Mouse (Mus musculus) lung, postnatal 14 days (tissue): ENCODE results near the gene Vhl.

ENCODE experiments used
- DNase-seq: peaks from one replicate; pipeline ENCODE4 v3.0.0; 2021

Gene Vhl

DNA sequence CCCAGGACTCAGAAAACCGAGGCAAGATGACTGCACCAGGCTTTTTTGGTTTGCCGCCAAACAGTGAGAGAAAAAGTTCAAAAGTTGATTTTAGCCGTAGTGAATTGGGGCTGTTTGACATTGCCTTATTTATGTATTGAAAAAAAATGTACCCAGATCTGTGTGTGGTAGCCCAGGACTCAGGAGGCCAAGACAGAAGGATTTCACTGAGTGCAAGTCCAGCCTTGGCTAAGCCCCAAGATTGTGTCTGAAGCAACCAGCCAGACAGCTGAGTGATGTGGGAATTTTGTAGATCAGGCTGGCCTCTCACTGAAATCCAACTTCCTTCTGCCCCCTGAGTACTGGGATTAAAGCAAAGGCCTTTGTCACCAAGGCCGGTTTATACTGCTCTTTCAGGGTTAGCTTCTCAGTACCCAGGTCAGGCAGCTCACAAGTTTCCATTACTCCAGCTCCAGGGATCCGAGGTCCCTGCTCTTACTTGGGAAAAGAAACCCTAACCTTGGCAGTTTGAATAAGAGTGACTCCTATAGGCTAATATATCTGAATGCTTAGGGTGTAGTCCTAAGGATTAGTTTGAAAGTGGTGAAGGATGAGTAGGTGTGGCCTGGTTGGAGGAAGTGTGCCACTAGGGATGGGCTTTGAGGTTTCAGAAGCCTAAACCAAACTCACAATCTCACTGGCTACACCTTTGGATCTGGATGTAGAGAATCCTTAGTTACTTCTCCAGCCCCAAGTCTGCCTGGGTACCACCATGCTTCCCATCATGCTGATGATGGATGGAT is 1.4 kb downstream of the Vhl start:
- peak; percentile 33 for DNase-seq

DNA sequence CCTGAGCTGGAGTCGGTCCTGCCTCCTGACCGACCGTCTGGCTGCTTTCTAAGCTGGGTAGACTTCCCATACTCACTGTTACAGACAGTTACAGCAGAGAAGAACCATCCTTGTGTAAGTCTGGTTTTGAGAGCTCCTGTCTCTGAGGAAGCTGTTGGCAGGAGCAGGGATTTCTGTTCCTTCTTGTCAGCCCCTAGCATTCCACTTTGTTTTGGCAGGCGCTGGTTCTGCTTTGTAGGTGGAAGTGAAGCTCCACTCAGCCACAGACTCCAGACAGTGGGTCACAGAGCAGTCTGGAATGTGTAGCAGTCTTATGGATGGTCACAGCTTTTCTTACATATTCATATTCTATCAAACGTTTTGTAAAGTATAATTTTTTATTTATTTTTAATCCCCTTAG is 6.6 kb downstream of the Vhl start:
- no peak for DNase-seq

DNA sequence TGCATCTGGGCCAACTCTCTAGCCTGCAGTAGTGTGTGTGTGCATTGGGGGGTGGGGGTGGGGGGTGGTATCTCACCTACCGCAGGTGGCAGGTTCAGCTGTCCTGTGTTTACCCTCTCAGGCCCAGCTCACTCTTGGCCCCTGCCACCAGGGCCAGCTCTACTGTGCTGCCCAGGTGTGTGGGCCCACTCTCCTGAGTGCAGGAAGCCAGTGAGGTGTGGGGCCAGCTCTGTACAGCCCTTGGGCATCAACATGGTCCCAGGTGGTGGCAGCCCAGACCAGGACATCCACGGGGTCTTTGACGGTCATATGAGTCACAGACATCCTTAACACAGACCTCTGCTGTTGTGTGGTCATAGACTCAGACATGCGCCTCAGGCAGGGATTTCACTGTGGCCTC is 9.1 kb downstream of the Vhl start:
- no peak for DNase-seq

DNA sequence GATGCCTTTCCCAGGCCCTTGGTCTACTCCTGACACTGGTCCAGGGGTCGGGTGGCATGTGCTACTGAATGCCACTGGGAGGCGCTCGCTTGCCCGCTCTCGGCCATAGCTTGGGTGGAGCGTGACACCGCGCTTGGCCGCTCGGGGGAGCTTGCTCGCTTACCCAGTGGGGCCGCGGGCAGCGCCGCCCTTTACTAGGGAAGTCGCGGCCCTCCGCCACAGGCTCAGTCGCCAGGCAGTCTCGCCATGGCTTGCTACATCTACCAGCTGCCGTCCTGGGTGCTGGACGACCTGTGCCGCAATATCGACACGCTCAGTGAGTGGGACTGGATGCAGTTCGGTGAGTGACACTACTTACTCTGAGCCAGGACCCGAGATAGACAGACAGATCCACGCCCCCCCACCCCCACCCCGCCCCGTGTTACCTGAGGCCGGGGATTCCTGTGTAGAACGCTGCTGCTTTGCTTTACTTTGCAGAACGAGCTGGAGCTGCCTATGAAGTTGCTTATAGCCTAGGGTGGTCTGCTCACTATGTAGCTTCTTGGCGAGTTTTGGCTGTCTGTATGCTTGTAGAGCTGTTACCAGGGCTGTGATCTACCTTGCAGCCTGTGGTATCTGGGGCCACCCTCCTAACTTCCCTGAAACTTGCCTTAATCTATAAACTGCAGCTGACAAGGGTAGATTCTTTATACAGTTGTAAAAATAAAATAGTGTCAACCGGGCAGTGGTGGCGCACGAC is 14.7 kb downstream of the Vhl start, which contains the start of gene Irak2:
Gene Irak2, plus strand, starts transcription at position 166 of the 739 bp plus-strand sequence.
- DNase-seq, result peak; percentile 98

DNA sequence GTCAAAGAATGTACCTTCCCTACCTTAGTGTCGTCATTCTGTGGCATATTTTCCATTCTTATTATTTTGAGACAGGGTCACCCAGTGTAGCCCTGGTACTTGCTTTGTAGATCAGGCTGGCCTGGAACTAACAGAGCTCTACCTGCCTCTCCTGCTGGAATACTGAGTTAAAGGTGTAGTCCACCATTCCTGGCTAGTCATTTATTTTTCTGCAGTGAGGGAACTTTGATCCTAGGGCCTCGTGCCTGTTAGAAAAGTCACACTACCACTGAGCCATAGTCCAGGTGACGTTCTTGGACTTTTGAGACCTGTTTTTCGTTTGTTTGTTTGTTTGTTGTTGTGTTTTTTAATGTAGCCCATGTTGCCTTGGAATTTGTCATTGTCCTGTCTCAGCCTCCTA is 15.4 kb downstream of the Vhl start:
- DNase-seq, result no peak

DNA sequence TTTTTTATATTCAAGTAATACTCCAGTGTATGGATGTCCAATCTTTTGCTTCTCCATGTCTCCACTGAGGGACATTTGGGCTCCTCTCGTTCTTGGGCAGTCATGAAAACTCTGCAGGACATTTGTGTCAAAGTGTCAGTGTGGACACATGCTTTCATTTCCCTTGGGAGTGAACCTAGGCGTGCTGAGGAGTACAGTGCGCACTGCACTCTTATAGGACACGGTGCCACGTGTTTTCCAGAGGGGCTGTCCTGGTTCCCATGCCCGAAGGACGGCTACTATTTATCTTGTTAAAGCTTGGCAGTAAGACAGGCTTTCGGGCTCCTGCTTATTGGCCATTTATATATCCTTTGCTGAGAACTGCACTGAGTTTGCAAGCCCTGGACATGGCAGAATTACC is 18.8 kb downstream of the Vhl start:
- DNase-seq, result no peak

DNA sequence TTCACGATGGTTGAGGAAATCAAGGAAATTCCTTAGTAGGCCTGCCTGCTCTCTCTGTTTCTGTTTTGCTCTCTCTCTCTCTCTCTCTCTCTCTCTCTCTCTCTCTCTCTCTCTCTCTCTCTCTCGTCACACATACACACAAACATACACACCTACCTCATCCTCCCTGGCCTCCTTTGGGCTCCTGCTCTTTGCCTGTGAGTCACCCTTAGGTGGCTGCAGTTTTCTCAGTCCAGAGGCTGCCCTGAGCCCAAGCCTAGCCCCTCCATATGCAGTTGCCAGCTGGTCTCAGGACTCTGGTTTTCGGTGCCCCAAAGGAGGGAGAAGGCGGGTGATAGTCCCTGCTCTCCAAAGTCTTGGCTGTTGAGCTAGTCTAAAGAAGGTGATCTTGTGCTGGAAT is 19.3 kb downstream of the Vhl start:
- no peak for DNase-seq

DNA sequence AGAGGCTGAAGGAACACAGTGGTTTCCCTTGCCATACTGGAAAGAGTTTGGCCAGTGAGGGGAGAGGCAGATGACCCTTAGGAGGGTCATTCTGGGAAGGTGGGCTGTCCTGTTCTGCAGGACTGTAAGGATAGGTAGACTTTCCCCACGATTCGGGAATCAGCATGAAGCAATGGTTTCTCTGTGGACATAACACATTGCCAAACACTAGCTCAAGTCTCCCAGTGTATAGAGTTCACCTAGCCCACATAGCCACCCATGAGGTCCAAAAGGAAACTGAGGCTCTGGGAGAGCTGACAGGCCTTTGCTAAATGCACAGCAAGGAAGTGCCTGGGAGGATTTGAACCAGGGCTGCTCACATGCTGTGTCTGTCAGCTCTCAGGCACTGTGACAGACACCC is 20.2 kb downstream of the Vhl start:
- DNase-seq, result no peak

DNA sequence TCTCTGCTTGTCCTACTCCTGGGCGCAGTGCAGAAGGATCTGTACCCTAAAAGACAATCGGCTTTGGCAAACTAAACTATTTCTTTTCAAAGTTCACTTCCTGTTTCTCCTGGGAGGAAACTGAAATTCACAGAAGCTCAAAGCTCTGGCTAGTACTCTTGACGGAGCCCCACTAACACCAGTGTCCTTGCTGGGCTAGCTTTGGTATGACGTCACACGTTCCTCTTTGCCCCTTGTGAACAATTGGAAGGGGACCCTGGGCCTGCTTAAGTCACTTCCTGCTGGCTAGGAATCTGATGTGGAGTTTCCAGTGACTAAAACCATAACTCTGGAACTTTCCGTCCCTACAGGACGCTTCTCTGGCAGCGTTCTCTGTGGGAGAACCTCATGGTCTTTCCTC is 21.0 kb downstream of the Vhl start:
- DNase-seq, result peak; percentile 50

DNA sequence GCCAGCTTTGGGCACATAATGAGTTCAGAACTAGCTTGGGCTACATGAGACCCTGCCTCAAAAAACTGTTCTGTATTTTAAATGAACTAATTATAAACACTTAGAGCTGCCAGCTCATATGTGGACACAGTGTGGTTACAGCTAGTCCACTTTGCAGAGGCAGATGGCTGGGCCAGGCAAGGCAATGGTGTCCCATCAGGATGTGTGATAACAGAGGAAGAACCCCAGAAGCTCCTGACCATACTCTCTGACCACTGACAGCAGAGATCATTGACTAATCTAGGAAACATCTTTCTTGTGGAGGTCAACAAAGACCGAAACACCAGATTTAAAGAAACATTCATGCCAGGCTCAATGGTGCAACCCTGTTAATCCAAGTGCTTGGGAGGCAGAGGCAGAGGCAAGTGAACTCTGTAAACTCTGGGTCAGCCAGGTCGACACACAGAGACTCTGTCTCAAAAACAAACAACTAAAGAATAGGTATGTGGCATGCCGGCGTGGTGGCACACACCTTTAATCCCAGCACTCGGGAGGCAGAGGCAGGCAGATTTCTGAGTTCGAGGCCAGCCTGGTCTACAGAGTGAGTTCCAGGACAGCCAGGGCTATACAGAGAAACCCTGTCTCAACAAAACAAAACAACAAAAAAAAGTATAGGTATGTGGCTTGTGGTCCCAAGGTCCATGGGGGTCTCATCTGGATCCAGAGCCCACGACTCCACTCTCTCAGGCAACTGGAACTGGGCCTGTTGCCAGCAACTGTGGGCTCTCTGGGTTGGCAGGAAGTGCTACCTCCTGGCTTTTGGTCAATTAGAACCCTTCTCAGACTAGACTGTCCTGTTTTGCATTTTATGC is 25.8 kb downstream of the Vhl start:
- DNase-seq, result no peak

DNA sequence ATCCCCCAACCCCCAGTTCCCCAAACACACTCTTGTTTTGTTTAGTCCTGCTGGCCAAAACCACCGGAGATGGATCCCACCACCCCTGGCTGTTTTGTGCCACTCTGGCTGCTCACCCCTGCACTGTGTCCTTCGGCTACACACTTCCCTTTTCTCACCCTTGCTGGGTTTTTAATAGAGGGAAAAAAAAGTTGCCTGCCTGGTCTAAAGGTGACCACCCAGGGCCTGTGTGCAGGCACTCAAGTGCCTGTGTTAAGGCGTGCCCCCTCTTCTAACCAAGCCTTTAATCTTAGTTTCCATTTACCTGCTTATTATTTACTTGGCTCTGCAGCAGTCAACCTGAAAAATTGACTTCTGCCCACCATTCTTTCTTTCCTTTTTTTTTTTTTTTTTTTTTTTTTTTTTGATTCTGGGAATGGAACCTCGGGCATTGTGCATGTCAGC is 26.5 kb downstream of the Vhl start:
- DNase-seq, result no peak

DNA sequence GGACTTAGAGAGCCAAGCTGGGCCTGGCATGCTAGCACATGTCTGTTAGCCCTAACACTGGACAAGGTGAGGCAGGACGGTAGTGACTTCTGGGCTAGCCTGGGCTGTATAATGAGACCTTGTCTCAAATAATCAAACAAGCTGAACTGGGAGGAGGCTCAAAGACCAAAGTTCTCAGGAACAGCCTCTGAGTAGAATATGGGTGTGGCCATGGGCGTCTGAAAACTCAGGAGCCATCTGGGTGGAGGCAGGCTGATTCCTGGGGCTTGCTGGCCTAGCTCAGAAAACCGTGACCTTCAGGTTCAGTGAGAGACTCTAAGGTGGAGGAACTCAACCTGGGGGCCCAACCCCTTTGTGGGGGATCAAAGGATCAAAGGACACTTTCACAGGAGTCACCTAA is 27.9 kb downstream of the Vhl start:
- no peak for DNase-seq

DNA sequence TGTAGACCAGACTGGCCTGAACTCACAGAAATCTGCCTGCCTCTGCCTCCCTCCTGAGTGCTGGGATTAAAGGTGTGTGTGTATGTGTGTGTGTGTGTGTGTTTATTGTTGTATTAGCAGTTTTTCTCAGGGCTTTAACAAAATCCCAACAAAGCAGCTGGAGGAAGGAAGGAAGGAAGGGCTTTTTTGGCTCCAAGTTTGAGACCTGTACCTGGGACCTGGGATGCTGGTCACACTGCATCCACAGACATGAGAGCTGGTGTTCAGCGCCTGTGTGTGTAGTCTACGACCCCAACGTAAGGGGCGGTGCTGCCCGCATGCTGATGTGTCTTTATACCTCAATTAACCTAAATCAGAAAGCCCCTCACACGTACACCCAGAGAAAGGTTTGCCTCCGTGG is 29.8 kb downstream of the Vhl start:
- DNase-seq, result no peak

DNA sequence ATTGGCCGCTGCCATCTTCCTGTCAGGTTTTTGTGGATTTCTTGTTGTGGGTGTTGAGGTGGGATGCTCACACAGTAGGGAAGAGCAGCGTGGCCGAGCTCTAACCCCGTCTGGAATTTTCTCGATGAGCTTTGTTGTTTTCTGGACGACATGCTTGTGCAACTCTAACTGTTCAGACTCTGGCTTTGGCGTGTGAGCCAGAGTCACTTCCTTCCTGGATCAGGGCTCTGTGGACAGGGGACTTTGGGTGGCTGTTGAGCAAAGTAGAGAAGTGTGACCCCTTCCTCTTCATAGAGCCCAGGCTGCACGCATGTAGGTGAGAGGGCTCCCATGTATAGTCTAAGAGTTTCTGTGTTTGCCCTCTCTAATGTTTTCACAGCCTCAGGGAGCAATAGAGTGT is 30.3 kb downstream of the Vhl start:
- no peak for DNase-seq

DNA sequence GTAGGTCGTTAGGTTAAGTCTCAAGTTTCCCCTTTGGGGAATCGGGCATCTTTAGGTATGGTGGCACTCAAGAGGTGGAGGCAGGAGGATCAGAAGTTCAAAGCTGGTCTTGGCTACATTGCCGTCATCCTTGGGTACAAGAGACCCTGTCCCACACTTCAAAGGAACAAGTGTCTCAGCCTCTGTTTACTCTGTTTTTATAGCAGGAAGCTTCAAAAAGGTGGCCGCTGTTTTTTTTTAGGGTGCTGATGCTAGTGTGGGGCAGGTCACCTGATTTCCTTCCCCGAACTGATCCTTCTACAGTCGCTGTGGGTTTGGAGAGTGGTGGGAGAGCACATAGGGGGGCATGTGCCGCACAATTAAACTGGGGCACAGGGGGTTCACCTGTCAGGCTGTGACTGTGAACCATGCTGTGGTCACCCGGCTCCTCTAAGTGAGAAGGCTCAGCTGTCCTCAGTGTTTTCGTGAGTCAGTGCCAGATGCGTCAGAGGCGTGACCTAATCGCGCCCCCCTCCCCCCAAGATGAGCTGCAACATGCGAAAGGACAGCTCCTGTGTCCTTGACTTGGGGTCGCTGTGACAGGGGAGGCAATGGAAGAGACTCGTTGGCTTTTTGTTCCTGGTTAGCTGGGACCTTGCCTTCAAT is 31.1 kb downstream of the Vhl start:
- DNase-seq, result peak; percentile 35

DNA sequence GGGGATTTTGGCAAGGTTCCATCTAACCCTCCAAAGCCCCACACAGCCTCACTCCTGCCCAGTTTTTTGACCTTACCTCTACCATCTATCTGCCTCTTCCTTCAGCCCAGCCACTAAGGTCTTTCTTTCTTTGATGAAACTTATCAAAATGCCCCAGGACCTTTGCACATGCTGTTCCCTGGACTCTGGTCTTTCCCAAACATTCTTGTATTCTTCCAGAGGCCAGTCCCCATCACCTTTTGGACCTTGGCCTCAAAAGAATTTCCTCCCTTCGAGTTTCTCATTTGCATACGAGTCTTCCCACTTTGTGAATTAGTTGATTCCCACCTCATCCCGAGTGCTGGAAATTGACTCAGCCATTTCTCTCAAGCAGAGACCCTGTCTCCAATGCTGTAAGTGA is 31.7 kb downstream of the Vhl start:
- DNase-seq, result no peak

DNA sequence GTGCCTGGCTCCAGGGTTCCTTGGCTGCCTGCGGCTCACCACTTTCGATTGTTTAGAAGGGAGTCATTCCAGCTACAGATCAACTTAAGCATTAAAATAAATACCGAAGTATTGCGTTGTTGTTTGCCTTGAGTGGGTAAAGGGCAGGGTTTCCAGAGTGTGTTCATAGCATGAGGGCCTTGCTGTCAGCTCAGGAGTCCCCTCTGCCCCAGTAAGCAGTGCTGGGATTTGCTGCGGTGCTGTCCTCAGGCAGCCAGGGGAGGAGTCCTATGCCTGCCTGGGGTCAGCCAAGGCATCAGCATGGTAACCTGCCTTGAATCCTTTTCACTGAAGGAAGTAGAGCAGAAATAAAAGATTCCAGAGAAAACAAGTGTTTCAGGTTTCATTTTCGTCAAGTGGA is 33.1 kb downstream of the Vhl start:
- peak; percentile 32 for DNase-seq

DNA sequence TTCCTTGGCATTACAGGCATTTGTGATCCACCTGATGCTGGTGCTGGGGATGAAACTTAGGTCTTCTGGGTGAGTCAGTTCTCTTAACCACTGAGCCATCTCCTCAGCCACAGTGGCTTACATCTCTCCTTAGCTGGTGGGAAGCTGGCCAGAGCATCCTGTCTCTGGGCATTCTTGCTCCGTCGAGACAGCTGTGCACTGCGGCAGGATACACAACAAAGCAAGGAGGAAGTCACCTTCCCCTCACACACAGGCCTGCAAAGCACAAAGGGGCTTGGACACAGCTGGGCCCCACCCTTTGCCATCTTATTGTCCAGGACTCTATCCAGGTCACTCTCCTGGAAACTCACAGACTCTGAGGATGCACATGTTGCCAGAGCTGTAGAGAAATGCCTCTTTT is 34.5 kb downstream of the Vhl start:
- DNase-seq, result no peak

DNA sequence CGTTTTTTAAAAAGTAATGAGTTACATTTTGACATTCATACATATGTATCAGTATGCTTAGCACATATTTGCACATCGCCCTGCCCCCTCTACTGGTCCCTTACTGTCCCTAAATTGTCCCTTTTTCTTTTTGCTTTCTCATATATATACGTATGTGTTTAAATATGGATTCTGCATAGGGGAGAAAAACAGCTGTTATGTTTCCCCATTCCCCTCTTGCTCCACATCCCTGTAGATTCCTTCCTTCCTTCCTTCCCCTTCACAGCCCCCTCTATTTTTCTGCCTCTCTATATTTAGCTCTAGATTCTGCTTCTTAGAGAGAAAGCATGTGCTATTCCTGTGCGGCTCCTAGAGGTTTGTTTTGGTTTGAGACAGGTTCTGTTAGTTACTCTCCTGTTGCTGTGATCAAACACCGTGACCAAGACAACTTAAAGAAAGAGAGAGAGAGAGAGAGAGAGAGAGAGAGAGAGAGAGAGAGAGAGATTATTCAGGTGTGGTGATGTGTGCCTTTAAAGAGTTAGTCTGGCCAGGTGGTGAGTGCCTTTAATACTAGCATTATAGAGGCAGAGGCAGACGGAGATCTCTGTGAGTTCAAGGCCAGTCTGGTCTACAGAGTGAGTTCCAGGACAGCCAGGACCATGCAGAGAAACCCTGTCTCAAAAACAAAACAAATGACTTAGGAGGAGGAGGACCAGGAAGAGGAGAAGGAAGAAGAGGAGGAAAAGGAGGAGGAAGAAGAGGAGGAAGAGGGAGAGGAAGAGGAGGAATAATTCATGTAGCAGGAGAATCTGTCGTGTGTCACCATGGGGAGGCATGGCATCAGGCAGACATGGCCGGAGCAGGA is 36.1 kb downstream of the Vhl start:
- DNase-seq, result no peak

DNA sequence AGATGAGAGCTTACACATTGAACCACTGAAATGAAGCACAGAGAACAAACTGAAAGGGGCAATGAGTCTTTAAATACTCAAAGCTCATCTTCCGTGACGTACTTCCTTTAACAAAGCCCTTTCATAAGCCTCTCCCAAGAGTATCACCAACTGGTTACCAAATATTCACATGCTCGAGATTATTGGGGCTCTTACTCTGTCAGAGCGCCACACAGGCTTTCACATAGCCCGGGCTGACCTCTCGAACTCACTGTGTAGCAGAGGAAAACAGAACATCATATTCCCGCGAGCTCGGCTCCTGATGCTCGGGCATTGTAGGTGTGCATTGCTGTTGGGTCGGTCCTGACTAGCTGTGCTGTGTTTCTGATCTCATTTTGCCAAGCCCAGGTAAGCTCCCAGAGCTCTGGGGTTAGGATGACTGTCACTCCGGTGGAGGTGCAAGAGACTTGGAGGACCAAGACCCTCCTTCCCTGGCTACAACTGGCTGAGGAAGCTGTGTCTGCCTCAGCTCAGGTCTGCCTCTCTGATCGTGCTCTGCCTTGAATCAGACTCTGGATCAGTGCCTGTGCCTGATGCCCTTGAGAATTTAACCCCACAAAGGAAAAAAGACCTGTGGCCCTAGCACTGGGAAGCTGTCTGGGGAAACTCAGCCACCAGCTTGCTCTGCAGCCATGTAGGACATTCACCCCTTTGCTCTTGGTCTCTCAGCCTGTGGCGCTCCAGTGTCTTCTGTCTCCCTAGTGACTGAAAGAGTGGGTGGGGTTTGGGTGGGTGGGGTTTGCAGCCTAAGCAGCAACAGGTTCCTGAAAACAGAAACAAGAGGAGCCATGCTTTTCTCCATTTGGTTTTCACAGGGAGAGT is 37.0 kb downstream of the Vhl start:
- no peak for DNase-seq
